Mouse (Mus musculus): ENCODE measurements around the gene Slc7a15.

The Slc7a15 gene

DNA sequence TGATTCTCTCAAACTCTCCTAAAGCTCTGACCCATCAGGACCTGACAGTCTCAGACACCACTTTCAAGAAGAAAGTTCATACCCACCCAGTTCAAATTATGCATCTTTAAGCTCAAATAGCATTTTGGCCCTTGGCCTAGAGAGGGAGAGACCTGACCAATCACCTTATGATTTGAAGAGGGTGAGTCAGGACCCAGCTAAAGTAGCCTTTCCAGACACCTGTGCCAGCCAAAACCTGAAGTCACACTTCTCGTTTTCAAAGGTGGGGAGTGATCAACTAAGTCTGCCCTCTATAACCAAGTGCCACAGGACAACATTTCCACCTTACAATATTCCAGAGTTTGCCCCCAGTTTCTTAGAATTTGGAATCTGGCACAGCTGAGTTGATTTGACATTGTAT lies 111.6 kb downstream of the Slc7a15 start:
- no peak for DNase-seq (ENCODE audit: low read depth, low spot score)

DNA sequence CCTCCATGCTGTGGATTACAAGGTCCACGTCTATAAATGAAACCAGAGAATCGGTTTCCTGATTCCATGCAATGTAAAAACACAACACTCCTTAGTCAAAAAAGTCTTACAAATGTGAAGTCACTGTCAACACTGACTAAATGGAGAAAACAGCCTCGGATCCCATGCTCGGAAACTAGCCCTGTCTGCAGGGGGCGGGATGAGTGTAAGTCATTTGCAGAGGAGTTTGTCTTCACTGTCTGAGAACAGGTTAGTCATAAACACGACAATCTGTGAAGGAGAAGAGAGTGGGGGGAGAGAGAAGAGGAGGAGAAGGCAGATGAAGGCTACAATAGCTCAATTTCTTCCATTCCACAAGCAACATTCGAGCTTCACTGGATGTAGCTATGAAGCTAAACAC lies 113.6 kb downstream of the Slc7a15 start:
- DNase-seq (ENCODE audit: low read depth, low spot score): no peak

DNA sequence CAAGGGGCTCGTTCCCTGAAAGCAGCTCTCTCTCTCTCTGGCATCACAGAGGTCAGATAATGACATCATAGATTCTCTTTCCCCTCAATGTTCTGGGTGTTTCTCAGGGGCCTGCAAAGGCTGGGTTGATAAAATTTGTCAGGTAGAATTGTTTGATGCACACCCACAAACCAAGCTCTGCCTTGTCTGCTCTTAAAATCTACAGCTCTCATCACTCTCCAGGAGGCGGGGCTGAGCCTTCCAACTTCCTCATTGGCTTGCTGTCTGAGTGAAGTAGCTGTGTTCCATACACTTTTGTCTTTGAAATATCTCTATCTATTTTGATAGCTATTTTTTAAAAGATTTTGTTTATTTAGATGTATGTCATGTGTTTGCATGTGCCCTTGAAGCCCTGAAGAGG lies 116.7 kb downstream of the Slc7a15 start:
- no peak for DNase-seq (ENCODE audit: low read depth, low spot score)

All from retina, adult 2 months (tissue).